Mouse (Mus musculus) heart, postnatal 0 days (tissue): ENCODE data around the gene Pla2g2f.

Experiments used
- CTCF ChIP-seq: IDR thresholded peaks from 2 replicates; pipeline ENCODE4 v1.5.1; 2016; ENCODE audit warnings: antibody characterized with exemption, control low read depth, low read depth
- EP300 ChIP-seq: IDR thresholded peaks from 2 replicates; pipeline ENCODE4 v1.6.1; 2016; ENCODE audit warnings: antibody characterized with exemption, low read depth

DNA sequence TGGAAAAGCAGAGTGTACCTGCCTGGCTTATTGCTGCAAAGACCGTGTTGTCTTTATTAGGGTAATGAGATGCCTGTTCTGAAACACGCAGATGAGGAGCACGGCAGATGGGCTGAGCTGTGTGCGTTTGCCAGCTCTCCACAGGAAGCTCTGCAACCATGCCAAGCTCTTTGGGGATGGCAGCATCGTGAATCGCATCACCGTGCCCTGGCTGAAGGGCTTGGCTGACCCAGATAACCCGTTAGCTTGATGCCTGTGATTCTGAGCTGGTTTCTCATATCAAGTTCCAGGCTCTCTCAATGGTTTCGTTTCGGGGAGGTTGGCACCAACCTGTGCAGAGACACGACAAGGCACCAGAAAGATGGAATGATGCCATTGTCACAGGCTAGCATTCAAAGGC lies 46.8 kb downstream of the Pla2g2f start:
- TF ChIP-seq EP300 (no peak), CTCF (no peak)
